Mouse (Mus musculus) c-Kit-negative CD71-positive TER-119-positive erythroid progenitor cells, embryonic 14.5 days (primary cell): ENCODE data around the gene Pafah2.
"Not testable (repeated sequence)": the region's sequence is repeated elsewhere in the genome, so short reads cannot be mapped to it uniquely, and the experiment has no call there.

ENCODE experiments used
- DNase-seq: peaks from one replicate; pipeline ENCODE4 v3.0.0-alpha.2; 2013; ENCODE audit warnings: low read depth, low spot score

Gene Pafah2

DNA sequence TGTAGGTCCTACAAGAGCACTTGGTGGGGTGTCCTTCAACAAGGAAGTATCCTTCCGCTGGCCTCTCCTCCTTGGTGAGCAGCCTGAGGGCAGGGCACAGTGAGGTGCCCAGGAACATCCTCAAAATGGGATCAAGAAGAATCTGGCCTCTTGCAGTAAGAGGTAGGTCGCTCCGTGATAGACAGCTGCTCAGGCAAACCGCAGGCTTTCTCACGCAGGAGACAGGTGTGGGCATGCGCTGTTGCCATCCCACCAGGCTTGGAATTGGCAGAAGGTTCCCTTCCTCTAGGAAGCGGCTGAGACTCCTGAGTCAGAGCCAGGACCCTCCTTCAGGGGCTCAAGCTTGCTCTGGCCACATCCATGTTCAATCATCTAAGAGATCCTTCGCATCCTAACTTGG is 22.8 kb upstream of the Pafah2 start:
- no peak for DNase-seq

- no peak for DNase-seq
Measured at GRCm38 (mm10) chr4:134374306-134374705, 21.8 kb upstream of the Pafah2 start.

DNA sequence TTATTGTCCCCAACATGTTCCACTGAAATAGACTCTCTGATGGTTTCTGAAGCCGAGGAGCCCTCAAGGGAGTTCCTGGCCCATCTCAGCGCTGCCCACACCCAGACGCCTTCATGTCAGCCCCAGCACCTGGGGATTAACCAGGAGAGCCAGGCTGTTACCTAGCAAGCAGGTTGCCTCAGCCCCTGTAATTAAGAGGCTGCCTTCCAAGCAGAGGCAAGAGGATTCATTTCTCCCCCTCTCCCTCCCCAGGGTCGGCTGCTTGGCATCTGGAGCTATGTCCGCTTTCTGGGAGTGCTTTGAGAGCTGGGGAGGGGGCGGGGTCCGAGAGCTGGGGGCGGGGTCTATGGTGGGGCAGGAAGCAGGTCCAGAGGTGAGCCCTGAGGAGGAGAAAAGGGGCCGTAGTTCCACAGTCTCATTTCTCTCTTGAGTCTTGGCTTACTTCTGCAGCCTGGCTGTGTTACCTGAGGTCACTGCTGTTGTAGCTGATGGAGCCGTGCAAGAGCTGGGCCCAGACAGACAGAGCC is 18.0 kb upstream of the Pafah2 start:
- DNase-seq = no peak

DNA sequence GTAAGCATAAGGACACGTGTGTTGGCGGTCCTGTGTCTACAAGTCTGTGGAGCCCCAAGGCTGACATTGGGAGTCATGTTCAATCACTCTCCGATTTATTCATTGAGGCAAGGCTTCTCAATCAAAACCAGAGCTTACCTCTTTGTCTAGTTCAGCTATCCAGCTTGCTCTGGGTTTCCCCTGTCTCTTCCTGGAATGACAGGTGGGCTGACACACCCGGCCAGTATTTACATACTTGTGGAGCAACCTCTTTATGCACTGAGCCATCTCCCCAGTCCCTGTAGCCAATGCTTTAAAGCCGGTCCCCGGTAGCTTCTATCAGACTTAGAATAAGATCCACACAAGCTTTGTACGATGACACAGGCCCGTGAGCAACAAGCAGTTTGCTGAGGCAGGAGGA is 16.6 kb upstream of the Pafah2 start:
- DNase-seq = no peak

DNA sequence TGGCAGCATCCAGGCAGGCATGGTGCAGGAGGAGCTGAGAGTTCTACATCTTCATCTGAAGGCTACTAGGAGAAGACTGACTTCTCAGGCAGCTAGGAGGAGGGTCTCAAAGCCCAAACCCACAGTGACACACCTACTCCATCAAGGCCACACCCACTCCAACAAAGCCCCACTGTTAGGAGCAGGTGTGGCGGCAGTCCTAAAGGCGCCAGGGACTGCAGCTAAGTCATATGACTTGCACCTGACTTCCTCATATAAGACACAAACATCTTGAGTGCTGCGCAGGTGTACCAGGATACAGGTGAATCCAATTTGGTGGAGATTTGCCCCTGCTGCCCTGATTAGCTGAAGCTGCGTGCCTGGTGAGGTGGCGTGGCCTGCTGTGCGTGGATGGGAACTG is 12.4 kb upstream of the Pafah2 start, which contains the start of gene Extl1:
Gene Extl1 (minus strand): TSS at position 101 of the 400 bp plus-strand sequence.
- not testable (repeated sequence) for DNase-seq

GRCm38 (mm10) chr4:134387268-134387667 is 8.9 kb upstream of the Pafah2 start:
- no peak for DNase-seq

- DNase-seq = no peak
Measured at GRCm38 (mm10) chr4:134388397-134388796, 7.7 kb upstream of the Pafah2 start.

GRCm38 (mm10) chr4:134391636-134392035 is 4.5 kb upstream of the Pafah2 start:
- no peak for DNase-seq

DNA sequence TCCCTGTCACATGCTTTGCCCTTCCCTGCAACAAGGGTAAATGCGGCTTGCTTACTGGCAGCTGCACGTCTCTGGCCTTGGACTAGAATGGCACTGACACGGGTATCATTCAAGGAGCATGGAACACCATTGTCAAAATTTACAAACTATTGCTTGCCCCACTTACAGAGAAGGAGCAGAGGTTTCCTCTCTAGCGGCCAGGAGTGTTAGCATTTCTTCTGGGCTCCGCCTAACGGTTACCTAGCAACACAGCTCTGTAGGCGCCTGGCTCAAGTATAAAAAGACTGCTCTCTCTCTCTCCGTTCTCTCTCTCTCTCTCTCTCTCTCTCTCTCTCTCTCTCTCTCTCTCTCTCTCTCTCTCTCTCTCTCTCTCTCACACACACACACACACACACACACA is 3.5 kb upstream of the Pafah2 start:
- DNase-seq = no peak

GRCm38 (mm10) chr4:134393026-134393425 is 3.1 kb upstream of the Pafah2 start:
- DNase-seq = no peak

DNA sequence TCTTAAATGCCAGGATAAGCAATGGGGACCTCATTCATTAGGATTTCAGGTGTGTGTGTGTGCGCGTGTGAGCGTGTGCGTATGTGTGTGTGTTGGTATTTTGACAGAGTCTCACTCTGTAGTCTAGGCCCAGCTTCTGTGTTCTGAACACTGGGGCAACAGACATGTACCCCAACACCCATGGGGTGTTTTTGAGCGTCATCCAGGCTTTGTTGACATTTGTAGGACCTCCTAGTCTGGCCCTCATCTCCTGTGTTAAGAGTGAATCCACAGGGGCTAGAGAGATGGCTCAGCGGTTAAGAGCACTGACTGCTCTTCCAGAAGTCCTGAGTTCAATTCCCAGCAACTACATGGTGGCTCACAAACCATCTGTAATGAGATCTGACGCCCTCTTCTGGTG is 978 bp upstream of the Pafah2 start:
- no peak for DNase-seq

DNA sequence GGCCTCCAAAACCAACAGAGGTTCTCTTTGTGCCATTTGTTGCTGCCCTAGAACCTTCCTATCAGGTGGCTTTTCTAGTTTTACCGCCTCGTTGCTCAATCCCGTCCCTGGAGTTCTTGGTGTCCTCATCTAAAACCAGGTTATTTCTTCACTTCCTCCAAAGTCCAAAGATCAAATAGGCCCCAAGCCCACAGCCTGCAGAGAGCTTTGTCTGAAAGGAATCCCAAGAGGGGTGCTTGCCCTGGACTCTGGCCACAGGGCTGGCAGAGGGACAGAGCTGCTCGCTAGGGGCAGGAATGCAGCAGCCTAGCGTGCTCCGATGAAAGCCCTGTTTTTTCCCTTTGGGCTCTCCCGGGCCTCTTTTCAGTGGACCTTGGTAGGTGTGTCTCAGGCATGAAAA is 1.0 kb downstream of the Pafah2 start:
- no peak for DNase-seq

- DNase-seq = no peak
Measured at GRCm38 (mm10) chr4:134397732-134398131, 1.6 kb downstream of the Pafah2 start.

GRCm38 (mm10) chr4:134400206-134400605 is 4.1 kb downstream of the Pafah2 start:
- DNase-seq = no peak

DNA sequence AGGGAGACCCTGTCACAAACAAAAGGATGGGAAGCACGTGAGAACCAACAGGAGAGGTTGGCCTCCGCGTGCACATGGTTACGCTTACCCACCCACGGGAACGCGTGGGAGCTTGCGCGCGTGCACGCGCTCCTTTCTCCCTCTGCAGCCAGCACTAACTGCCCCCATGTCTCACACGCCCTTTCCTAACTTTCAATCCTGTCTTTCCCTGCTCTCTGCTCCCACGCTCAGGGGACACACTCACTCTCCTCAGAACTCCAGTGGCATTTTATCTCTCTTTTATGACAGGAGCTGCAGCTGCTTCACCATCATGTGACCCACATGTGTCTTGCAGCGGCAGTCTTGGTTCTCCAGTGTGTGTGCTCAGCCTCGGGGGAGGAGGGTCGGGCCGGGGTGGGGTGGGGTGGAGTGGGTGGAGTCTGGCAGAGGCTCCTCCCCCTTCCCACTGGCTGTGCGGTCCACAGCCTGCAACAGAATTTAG is 5.1 kb downstream of the Pafah2 start:
- no peak for DNase-seq

GRCm38 (mm10) chr4:134401856-134402570 is 5.9 kb downstream of the Pafah2 start:
- DNase-seq = no peak

DNA sequence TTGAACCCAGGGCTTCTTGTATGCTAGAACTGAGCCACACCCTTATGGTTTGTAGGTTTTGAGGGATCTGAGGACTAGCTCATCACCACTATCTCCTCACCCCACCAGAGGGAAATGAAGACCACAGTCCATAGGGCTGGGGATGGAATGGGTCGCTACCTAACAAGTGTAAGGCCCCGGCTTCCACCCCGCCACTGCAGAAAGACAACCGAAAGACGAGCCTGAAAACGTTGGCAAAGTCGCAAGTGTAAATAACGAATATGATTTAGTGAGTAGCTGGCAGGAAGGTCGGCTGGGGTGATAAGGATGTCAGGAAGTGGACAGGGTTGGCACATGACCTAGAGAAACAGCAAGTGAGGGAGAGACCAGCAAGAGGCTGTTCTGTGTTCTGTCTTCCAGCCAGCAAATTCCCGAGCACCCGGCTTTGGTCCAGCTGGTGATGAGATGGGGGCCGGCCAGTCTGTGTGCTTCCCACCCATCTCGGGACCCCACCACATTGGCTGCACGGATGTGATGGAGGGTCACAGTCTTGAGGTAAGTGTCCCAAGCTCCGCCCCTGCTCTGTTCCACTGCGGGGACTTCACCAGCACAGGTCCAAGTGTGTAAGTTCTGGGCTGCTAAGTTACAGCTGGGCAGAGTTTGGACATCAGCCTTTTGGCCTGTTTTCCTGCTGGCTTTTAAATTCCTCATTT is 6.6 kb downstream of the Pafah2 start:
- no peak for DNase-seq

GRCm38 (mm10) chr4:134403721-134404120 is 7.6 kb downstream of the Pafah2 start:
- DNase-seq = no peak

- no peak for DNase-seq
Measured at GRCm38 (mm10) chr4:134409286-134409685, 13.2 kb downstream of the Pafah2 start.

- no peak for DNase-seq
Measured at GRCm38 (mm10) chr4:134416177-134416576, 20.1 kb downstream of the Pafah2 start.

GRCm38 (mm10) chr4:134416602-134417001 is 20.5 kb downstream of the Pafah2 start:
- no peak for DNase-seq

GRCm38 (mm10) chr4:134417111-134417510 is 21.0 kb downstream of the Pafah2 start:
- no peak for DNase-seq

- DNase-seq = no peak
Measured at GRCm38 (mm10) chr4:134421971-134422370, 25.9 kb downstream of the Pafah2 start.
